Mouse (Mus musculus) embryo, embryonic 10.5 days (tissue): Measurements from ENCODE around the gene Fam193b.

Experiments
- DNase-seq: peaks from one replicate; pipeline ENCODE4 v3.0.0-alpha.2; 2015; ENCODE audit warnings: low spot score

Gene Fam193b

GRCm38 (mm10) chr13:55498906-55499305 lies 72.0 kb downstream of the Fam193b start:
- no peak for DNase-seq

GRCm38 (mm10) chr13:55496661-55497060 lies 74.3 kb downstream of the Fam193b start:
- no peak for DNase-seq

GRCm38 (mm10) chr13:55495702-55496101 lies 75.2 kb downstream of the Fam193b start:
- no peak for DNase-seq

- DNase-seq = no peak
Observed at GRCm38 (mm10) chr13:55494883-55495621, 75.9 kb downstream of the Fam193b start.

GRCm38 (mm10) chr13:55494257-55494656 lies 76.7 kb downstream of the Fam193b start:
- DNase-seq = no peak
